Mouse (Mus musculus): ENCODE results near the gene Zfp428. TPM values are rescaled to one million over a fixed set of nuclear protein-coding genes. Genes with fewer than 3 reads are reported as not detected.
"Not testable (repeated sequence)": the region's sequence is repeated elsewhere in the genome, so short reads cannot be mapped to it uniquely, and the experiment has no call there.

Zfp428 gene
- polyA plus RNA-seq, 1 experiment = 13.1 TPM

GRCm38 (mm10) chr7:24507726-24508114 is 914 bp downstream of the Zfp428 start:
- no peaks in the 10 kb centered on the region for H3K27me3 ChIP-seq (ENCODE audit: control insufficient read depth, insufficient read depth, low read length, poor library complexity, severe bottlenecking)
- H3K27ac ChIP-seq (ENCODE audit: insufficient read depth, low read length) = peak overlapping the region; percentile 78
- peak overlapping the region; percentile 94 for H3K4me3 ChIP-seq (ENCODE audit: low read depth, low read length)
- H3K9me3 ChIP-seq (replicated peaks; ENCODE audit: control insufficient read depth, insufficient read depth, low read length, poor library complexity, severe bottlenecking) = no peaks in the 10 kb centered on the region
- peaks cover 2% of the 10 kb centered on the region for H3K4me1 ChIP-seq (ENCODE audit: control insufficient read depth, insufficient read depth, low read length)
- TF ChIP-seq POLR2A (IDR thresholded peaks at IDR 0.05; ENCODE audit: insufficient read depth, low read length) (no peak), CTCF (IDR thresholded peaks at IDR 0.05; ENCODE audit: low read depth, low read length) (no peak)
- H3K36me3 ChIP-seq (ENCODE audit: control insufficient read depth, insufficient read depth, low read length, poor library complexity, severe bottlenecking) = no peaks in the 10 kb centered on the region
- peak overlapping the region; percentile 84 for H3K9ac ChIP-seq (ENCODE audit: low read depth, poor library complexity, severe bottlenecking)

GRCm38 (mm10) chr7:24512355-24512754 is 5.5 kb downstream of the Zfp428 start, which contains the start of gene AC161166.1:
TSS of gene AC161166.1 (minus strand) at chr7:24512455.
- no peak within 1 kb of the TSS for H3K27ac ChIP-seq (ENCODE audit: insufficient read depth, low read length)
- no peak within 1 kb of the TSS for H3K4me3 ChIP-seq (ENCODE audit: low read depth, low read length)
- H3K27me3 ChIP-seq (ENCODE audit: control insufficient read depth, insufficient read depth, low read length, poor library complexity, severe bottlenecking) = no peaks in the 10 kb centered on the region
- no peaks in the 10 kb centered on the region for H3K9me3 ChIP-seq (replicated peaks; ENCODE audit: control insufficient read depth, insufficient read depth, low read length, poor library complexity, severe bottlenecking)
- peaks cover 5% of the 10 kb centered on the region for H3K4me1 ChIP-seq (ENCODE audit: control insufficient read depth, insufficient read depth, low read length)
- H3K36me3 ChIP-seq (ENCODE audit: control insufficient read depth, insufficient read depth, low read length, poor library complexity, severe bottlenecking) = no peaks in the 10 kb centered on the region
- TF ChIP-seq CTCF (IDR thresholded peaks at IDR 0.05; ENCODE audit: low read depth, low read length) (no peak), EP300 (IDR thresholded peaks at IDR 0.05; ENCODE audit: insufficient read depth, low read depth, low read length) (no peak), POLR2A (IDR thresholded peaks at IDR 0.05; ENCODE audit: insufficient read depth, low read length) (no peak)
- H3K9ac ChIP-seq (ENCODE audit: low read depth, poor library complexity, severe bottlenecking) = no peak within 1 kb of the TSS

GRCm38 (mm10) chr7:24516319-24516718 is 9.5 kb downstream of the Zfp428 start:
- H3K27me3 ChIP-seq (ENCODE audit: control insufficient read depth, insufficient read depth, low read length, poor library complexity, severe bottlenecking); H3K36me3 ChIP-seq (ENCODE audit: control insufficient read depth, insufficient read depth, low read length, poor library complexity, severe bottlenecking); H3K9ac ChIP-seq (ENCODE audit: low read depth, poor library complexity, severe bottlenecking); H3K4me3 ChIP-seq (ENCODE audit: low read depth, low read length); H3K9me3 ChIP-seq (replicated peaks; ENCODE audit: control insufficient read depth, insufficient read depth, low read length, poor library complexity, severe bottlenecking); H3K27ac ChIP-seq (ENCODE audit: insufficient read depth, low read length): not testable (repeated sequence)
- H3K4me1 ChIP-seq (ENCODE audit: control insufficient read depth, insufficient read depth, low read length) = peaks cover 14% of the 10 kb centered on the region
- peak; percentile 54 for TF ChIP-seq CTCF (IDR thresholded peaks at IDR 0.05; ENCODE audit: low read depth, low read length)
- peak; percentile 5; the same call in 1 of the 2 replicates for TF ChIP-seq EP300 (IDR thresholded peaks at IDR 0.05; ENCODE audit: insufficient read depth, low read depth, low read length)

- Histone ChIP-seq H3K4me1 (ENCODE audit: control insufficient read depth, insufficient read depth, low read length) (peaks cover 14% of the 10 kb centered on the region), H3K9ac (ENCODE audit: low read depth, poor library complexity, severe bottlenecking) (no peak overlapping the region), H3K9me3 (replicated peaks; ENCODE audit: control insufficient read depth, insufficient read depth, low read length, poor library complexity, severe bottlenecking) (no peaks in the 10 kb centered on the region), H3K27me3 (ENCODE audit: control insufficient read depth, insufficient read depth, low read length, poor library complexity, severe bottlenecking) (no peaks in the 10 kb centered on the region), H3K4me3 (ENCODE audit: low read depth, low read length) (no peak overlapping the region), H3K27ac (ENCODE audit: insufficient read depth, low read length) (peak overlapping the region; percentile 55), H3K36me3 (ENCODE audit: control insufficient read depth, insufficient read depth, low read length, poor library complexity, severe bottlenecking) (no peaks in the 10 kb centered on the region)
- no peak for TF ChIP-seq POLR2A (IDR thresholded peaks at IDR 0.05; ENCODE audit: insufficient read depth, low read length)
- TF ChIP-seq EP300 (IDR thresholded peaks at IDR 0.05; ENCODE audit: insufficient read depth, low read depth, low read length) = peak; percentile 66; the same call in 1 of the 2 replicates
Measured at GRCm38 (mm10) chr7:24517077-24517476, 10.3 kb downstream of the Zfp428 start.

GRCm38 (mm10) chr7:24517654-24518053 is 10.8 kb downstream of the Zfp428 start:
- H3K9ac ChIP-seq (ENCODE audit: low read depth, poor library complexity, severe bottlenecking) = no peak overlapping the region
- TF ChIP-seq EP300 (IDR thresholded peaks at IDR 0.05; ENCODE audit: insufficient read depth, low read depth, low read length) = no peak
- TF ChIP-seq POLR2A (IDR thresholded peaks at IDR 0.05; ENCODE audit: insufficient read depth, low read length) = no peak
- TF ChIP-seq CTCF (IDR thresholded peaks at IDR 0.05; ENCODE audit: low read depth, low read length) = no peak

GRCm38 (mm10) chr7:24519130-24519529 is 12.3 kb downstream of the Zfp428 start:
- no peak overlapping the region for H3K9ac ChIP-seq (ENCODE audit: low read depth, poor library complexity, severe bottlenecking)
- H3K27me3 ChIP-seq (ENCODE audit: control insufficient read depth, insufficient read depth, low read length, poor library complexity, severe bottlenecking) = no peaks in the 10 kb centered on the region
- no peaks in the 10 kb centered on the region for H3K36me3 ChIP-seq (ENCODE audit: control insufficient read depth, insufficient read depth, low read length, poor library complexity, severe bottlenecking)
- TF ChIP-seq EP300 (IDR thresholded peaks at IDR 0.05; ENCODE audit: insufficient read depth, low read depth, low read length) (peak; percentile 76; the same call in 1 of the 2 replicates), CTCF (IDR thresholded peaks at IDR 0.05; ENCODE audit: low read depth, low read length) (no peak), POLR2A (IDR thresholded peaks at IDR 0.05; ENCODE audit: insufficient read depth, low read length) (no peak)
- H3K9me3 ChIP-seq (replicated peaks; ENCODE audit: control insufficient read depth, insufficient read depth, low read length, poor library complexity, severe bottlenecking) = no peaks in the 10 kb centered on the region
- H3K4me3 ChIP-seq (ENCODE audit: low read depth, low read length) = no peak overlapping the region
- H3K4me1 ChIP-seq (ENCODE audit: control insufficient read depth, insufficient read depth, low read length) = peaks cover 18% of the 10 kb centered on the region
- no peak overlapping the region for H3K27ac ChIP-seq (ENCODE audit: insufficient read depth, low read length)

More at GRCm38 (mm10) chr7:24517654-24518053, 10.8 kb downstream of the Zfp428 start:
- Histone ChIP-seq H3K4me3 (ENCODE audit: low read depth, low read length) (no peak overlapping the region), H3K36me3 (ENCODE audit: control insufficient read depth, insufficient read depth, low read length, poor library complexity, severe bottlenecking) (no peaks in the 10 kb centered on the region), H3K27me3 (ENCODE audit: control insufficient read depth, insufficient read depth, low read length, poor library complexity, severe bottlenecking) (no peaks in the 10 kb centered on the region), H3K9me3 (replicated peaks; ENCODE audit: control insufficient read depth, insufficient read depth, low read length, poor library complexity, severe bottlenecking) (no peaks in the 10 kb centered on the region), H3K4me1 (ENCODE audit: control insufficient read depth, insufficient read depth, low read length) (peaks cover 14% of the 10 kb centered on the region), H3K27ac (ENCODE audit: insufficient read depth, low read length) (peak overlapping the region; percentile 55)

- not testable (repeated sequence) for H3K9ac ChIP-seq (ENCODE audit: low read depth, poor library complexity, severe bottlenecking); H3K27ac ChIP-seq (ENCODE audit: insufficient read depth, low read length); H3K4me3 ChIP-seq (ENCODE audit: low read depth, low read length); H3K27me3 ChIP-seq (ENCODE audit: control insufficient read depth, insufficient read depth, low read length, poor library complexity, severe bottlenecking); H3K9me3 ChIP-seq (replicated peaks; ENCODE audit: control insufficient read depth, insufficient read depth, low read length, poor library complexity, severe bottlenecking); H3K36me3 ChIP-seq (ENCODE audit: control insufficient read depth, insufficient read depth, low read length, poor library complexity, severe bottlenecking)
- peaks cover 18% of the 10 kb centered on the region for H3K4me1 ChIP-seq (ENCODE audit: control insufficient read depth, insufficient read depth, low read length)
Measured at GRCm38 (mm10) chr7:24520054-24520453, 13.2 kb downstream of the Zfp428 start.

Data from ES-Bruce4 (cell line).